Mouse (Mus musculus) megakaryocyte, embryonic 14.5 days (primary cell): ENCODE measurements around the gene Ptgfrn.

Experiments used
- FLI1 ChIP-seq: IDR thresholded peaks from 2 replicates; pipeline ENCODE4 v1.6.1; 2012; ENCODE audit warnings: low read length, inconsistent platforms, mixed read lengths
- GATA1 ChIP-seq: IDR thresholded peaks from 3 replicates; pipeline ENCODE4 v1.6.1; 2012; ENCODE audit warnings: mixed read lengths, low read length, inconsistent platforms, borderline replicate concordance

- TF ChIP-seq GATA1, result no peak
- TF ChIP-seq FLI1, result no peak
Measured at GRCm38 (mm10) chr3:101070796-101071235, 39.3 kb downstream of the Ptgfrn start.
